Mouse (Mus musculus) G1E-ER4 (cell line): ENCODE data around the gene Cggbp1. TPM values are rescaled to one million over a fixed set of nuclear protein-coding genes. Genes with fewer than 3 reads are reported as not detected.

ENCODE experiments used
- GATA1 ChIP-seq: IDR thresholded peaks from one replicate; pipeline ENCODE4 v1.8.0; 2012; ENCODE audit warnings: low read length, inconsistent platforms
- polyA plus RNA-seq: library from polyadenylated mRNA; stranded (reverse); fragments of >175 nt; gene quantifications from 2 replicates; pipeline ENCODE4 v1.2.3, GENCODE M21; 2012

Cggbp1 gene
- polyA plus RNA-seq, 1 experiment = 25.6 TPM

DNA sequence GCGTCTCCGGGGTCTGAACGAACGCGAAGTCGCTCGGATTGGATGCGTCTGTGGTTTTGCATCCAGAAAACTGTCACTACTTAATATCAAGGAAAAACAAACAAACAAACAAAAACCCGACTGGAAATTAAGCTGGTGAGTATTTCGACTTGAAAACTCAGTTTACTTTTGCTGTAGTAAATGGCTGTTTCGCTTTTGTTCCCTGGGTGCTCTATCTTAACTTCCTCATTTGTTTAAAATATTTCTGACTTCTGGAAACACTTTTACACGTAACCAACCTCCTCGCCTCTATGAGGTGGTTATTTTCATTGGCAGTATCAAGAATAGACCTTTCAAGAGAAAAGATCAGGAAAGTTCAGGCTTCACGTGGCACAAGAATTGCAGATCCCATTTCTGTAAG lies 1.1 kb downstream of the Cggbp1 start:
- no peak for TF ChIP-seq GATA1

- TF ChIP-seq GATA1 = no peak
Measured at GRCm38 (mm10) chr16:64856946-64857345, 5.2 kb downstream of the Cggbp1 start.

- TF ChIP-seq GATA1 = no peak
Measured at GRCm38 (mm10) chr16:64868613-64869012, 16.8 kb downstream of the Cggbp1 start.

- no peak for TF ChIP-seq GATA1
Measured at GRCm38 (mm10) chr16:64869621-64870020, 17.8 kb downstream of the Cggbp1 start.

DNA sequence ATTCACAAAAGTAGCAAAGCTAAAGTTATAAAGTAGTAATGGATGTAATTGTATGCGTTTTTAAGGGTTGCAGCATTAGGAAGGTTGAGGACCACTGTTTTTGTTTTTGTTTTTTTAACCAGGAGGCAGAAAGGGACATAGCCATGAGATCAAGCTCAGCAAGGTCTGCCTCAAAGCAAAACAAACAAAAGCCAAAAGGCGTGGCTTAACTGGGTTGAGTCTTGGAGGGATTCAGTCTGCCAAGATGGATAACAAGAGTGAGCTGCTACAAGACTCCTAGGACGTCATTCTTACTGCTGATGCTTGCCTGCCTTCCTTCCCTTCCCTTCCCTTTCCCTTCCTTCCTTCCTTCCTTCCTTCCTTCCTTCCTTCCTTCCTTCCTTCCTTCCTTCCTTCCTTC lies 20.5 kb downstream of the Cggbp1 start:
- TF ChIP-seq GATA1 = no peak

DNA sequence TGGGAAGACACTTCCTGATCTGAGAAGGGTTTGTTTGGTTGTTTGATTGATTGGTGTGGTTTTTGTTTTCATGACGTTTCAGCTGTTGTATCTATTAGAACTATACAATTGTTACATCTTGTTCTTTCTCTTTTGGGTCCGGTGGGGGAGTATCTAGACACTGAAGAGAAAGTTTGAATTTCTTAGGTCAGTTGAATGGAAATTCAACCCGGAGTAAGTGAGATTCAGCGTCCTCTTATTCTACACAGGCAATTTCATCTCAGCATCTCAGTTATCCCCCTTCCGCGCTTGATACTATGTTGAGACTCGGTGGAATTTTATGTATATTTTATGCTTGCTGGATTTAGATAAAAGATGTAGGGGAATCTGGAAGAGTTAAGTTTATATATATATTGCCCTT lies 21.0 kb downstream of the Cggbp1 start:
- TF ChIP-seq GATA1 = no peak

DNA sequence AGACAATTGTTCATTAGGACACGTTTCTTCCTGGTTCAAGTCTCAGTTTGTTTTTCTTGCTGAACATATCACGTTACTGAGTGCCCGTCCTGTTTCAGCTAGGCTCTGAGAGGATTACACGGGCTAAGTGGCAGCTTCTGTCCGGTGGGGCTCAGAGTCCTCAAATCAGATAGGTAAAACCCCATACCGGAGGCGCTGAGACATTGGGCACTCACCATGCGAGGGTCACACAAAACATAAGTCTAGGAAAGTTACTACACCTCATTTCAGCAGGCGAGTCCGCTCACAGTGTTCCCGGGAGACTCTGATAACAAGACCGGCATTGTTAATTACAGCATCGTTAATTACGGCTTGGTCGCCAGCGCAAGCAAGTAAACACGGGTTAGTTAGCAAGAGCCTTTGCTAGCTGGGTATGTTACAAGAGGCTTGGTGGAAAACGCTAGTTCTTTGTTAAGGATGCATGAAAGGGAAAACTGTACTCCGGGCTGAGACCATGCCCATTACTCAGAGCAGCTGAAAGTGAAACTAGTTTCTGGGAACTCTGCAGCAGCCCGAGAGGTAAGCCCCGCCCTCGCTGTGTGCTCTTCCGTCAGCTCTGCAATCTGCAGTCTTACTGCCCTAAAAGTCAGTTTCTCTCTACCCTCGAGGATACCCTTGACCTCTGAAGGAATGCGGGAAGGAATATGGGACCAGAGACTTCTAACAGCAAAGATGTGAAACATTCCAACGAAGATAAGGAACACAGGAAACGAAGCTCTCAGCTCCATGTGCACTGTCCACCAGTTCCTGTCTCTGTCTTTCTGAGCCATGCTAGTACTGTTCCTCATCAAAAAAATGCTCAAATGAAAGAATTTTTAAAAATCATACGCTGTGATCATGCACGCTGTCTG lies 21.9 kb downstream of the Cggbp1 start:
- no peak for TF ChIP-seq GATA1

DNA sequence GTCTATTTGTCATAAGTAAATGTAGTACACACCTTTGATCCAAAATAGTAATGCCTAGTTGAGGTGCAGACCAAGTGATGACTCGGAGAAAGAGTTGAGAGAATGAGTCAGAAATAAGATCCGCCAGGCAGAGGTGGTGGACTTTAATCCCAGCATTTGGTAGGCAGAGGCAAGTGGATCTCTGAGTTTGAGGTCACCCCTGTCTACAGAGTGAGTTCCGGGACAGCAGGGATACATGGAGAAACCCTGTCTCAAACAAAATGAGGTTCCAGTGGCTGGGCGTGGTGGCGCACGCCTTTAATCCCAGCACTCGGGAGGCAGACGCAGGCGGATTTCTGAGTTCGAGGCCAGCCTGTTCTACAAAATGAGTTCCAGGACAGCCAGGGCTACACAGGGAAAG lies 23.6 kb downstream of the Cggbp1 start:
- no peak for TF ChIP-seq GATA1

DNA sequence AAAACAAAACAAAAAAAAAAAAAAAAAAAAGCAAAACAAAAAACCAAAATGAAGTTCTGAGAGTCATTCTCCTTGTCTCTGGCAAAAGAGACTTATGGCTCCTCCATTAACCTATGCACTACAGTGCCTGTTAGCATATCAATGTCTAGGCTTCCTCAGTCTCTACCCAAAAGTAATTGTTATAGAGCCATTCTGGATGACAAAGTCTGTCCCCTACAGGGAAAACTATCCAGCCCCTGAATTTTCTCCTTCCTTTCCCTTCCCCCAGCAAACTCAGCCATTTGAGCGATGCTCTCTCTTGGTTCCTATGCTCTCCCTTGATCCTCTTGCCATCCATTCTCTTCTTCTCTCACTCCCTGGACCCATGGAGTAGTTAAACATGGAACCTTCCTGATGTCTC lies 24.0 kb downstream of the Cggbp1 start:
- no peak for TF ChIP-seq GATA1

DNA sequence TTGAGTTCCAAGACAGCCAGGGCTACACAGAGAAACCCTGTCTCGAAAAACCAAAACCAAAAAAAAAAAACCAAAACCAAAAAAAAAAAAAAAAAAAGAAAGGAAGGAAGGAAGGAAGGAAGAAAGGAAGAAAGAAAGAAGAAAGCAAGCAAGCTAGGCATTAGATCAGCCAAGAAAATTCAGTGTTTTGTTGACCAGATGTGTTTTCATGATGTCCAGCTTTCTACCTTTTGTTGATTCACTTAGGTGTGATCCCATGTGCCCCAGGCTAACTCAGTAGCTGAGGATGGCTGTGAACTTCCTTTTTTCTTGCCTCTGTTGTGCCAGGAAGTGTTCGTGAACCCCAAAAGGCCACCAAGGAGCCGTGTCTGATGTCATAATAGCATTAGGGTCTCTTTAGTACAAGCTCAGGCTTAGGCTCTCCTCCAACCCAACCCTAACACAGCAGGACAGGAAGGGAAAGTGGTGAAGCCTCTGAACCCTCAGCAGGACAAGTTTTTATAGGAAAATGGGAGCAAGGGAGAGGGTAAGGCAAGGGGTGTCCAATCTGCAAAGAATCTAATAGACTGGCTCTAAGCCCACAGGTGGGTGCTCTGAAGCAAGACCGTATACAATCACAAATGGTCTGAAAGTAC lies 25.0 kb downstream of the Cggbp1 start:
- TF ChIP-seq GATA1 = no peak

DNA sequence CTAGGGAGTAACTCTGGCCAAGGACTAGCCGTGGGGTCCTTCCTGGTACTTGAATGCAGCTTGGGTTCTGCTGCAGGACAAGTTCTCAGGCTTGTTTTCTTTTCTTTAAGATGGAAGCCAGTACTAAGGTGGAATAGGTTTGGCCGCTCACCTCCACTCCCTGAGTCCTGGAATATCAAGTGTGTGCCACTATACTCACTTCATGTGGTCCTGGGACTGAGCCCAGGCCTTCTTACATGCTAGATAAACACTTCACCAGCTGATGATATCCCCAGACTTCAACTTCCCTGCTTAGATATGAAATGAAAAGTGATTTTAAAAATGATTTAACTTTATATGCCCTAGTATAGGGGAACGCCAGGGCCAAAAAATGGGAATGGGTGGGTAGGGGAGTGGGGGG lies 25.5 kb downstream of the Cggbp1 start:
- TF ChIP-seq GATA1 = no peak

DNA sequence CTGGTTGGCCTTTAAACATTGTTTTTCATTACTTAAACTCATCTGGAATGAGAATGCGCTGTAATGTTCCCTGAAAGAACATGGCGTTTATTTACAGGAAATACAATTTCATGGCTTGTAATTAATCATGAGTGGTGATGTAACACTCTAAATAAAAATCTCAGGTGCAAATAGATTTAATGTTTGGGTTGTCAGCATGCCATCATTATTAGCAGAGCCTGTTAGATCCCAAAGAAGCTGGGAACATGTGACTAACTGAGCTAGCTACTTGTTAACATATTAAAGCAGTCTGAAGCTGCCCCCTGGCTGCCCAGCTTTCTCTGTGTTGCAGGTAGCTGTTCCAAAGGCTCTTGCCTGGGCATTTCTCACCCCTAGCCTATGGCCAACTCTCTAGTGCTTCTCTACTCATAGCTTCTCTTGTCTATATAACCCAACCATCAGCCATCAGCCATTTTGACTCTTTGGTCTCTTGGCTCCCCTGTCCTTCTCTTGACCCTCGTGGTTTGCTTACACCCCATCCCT lies 26.9 kb downstream of the Cggbp1 start:
- TF ChIP-seq GATA1 = no peak

DNA sequence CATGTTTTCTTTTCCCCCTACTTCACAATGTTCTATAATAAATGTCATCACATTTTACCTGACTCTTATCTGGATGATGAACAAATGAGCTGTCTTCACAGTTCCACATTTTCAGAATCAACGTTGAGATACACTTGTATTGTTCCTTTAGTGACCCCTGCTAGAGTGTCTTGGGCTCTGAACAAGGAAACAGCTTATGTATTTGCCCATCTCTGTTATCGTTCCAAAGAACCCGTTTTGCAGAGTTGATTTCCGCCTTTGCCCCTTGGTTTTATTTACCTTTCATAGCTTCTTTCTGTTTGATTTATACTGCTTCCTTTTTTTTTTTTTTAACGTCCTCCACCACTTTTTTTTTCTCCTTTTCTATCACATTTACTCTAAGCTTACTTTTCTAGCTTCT lies 27.9 kb downstream of the Cggbp1 start:
- TF ChIP-seq GATA1 = no peak

- no peak for TF ChIP-seq GATA1
Measured at GRCm38 (mm10) chr16:64880986-64881385, 29.2 kb downstream of the Cggbp1 start.

- no peak for TF ChIP-seq GATA1
Measured at GRCm38 (mm10) chr16:64881442-64881841, 29.6 kb downstream of the Cggbp1 start.

DNA sequence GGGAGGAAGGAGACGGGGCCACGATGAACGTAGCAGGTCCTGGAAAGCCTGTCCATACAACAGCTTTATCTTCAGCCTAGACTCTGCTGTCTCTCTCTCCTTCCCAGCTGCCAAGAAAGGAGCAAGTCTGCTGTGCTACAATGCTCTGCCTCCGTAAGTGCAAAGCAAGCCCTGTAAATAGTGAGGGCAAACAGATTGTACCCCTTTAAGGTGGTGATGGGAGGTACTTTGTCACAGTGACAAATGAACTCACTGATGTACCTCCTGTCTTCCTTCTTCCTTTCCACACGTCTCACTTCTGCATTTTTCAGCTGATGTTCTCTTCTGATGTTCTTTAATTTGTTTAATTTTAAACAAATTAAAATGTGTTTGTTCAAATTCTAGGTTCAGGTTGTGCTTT lies 32.1 kb downstream of the Cggbp1 start:
- no peak for TF ChIP-seq GATA1

DNA sequence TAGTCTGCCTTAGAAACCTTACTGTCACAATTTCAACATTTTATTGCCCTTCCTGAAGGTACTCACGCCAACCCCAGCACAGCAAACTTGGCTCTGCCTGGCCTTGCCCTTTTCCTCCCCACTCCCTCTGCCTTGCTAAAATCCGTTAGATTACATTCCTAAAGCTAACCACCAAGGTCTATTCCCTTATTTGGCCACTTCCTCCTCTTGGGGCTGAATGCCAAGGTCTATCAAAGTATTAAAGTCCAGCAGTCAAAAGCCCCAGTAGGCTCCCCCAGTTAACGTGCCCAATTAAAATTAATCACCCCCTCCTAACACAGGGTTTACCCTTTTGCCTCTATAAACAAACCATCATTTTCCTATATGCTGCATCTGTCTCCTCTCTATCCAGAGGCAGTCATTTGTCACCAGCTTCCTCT lies 32.6 kb downstream of the Cggbp1 start:
- TF ChIP-seq GATA1 = no peak
